Mouse (Mus musculus): Measurements from ENCODE around the gene Heatr9.

Heatr9 gene

DNA sequence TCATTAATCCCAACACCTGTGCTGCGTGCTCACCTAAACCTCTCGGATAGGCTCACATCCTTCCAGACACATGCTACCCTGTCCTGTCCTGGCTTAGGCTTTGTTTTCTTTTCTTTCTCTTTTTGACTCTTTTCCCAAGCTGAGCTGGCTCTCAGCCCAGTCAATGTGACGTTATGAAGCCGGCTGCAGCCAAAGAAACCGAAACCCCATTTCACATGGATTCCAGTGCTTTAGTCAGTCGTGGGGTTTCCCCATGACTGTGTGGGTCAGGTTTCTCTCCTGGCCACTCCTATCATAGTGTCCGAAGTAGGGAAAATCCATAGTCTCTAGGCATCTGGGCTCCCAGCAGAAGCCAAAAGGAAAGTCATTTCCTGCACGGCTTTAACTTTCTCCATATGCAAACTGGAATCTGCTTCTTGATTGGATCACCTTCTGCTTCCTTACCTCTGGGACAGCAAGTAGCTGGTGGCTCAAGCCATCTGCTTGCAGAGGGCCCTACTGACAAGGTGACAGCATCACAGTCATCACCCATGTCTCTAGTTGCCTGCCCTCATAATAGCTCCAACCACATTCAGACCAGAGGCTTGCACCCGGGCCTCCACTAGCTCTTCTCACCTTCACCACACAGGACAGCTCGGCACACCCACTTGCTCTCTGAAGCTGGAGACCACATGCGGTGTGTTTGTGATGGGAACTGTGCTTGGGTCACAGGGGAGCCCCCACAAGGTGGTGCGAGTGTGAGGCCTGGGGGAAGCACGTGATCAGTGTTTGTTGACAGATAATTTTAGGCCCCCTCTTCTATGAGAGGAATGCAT, 12.8 kb upstream of the Heatr9 start:
- in situ Hi-C loops (cut with MboI; ENCODE audit: unreplicated experiment in 2 of 2), result no loop called here

DNA sequence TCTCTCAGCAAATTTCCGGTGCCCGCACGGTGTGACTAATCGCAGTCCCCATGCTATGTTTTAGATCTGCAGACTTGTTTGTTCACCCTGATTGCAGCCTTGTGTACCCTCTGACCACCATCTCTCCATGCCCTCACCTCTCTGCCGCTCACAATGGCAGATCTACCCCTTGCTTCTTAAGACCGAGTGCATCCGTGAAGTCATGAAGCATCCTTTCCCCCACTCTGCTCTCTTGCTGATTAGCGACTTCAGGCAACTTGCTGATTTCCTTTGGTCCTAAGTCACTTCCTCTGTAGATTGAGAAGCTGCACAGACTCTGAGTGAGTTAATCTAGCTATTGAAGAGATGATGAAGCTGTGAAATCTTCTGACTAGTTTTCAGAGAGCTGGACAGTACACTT, 12.2 kb upstream of the Heatr9 start:
- in situ Hi-C loops (cut with MboI; ENCODE audit: unreplicated experiment in 2 of 2), result no loop called here

GRCm38 (mm10) chr11:83533192-83533591, 11.2 kb upstream of the Heatr9 start:
- in situ Hi-C loops (cut with MboI; ENCODE audit: unreplicated experiment in 2 of 2), result no loop called here

DNA sequence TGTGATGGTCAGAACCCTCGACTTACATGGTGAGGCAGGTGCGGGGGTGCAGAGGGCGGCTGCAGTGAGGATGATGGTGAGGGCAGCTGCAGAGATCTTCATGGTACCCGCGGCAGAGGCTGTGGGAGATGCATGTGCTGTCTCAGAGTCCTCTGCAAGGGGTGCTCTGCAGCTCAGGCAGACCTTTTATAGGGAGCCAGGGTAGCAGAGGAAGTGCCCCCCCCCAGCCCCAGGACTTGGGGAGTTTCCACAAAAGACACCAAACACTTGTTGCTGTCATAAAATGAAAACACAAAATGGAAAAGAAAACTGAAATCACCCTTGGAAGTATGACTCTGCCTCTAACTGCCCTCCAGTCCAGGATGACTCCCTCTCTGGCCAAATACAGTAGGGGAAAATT, 8.4 kb upstream of the Heatr9 start, which contains the start of gene Ccl5:
Ccl5 (minus strand) TSS at position 159 of the 400 bp plus-strand sequence.
- in situ Hi-C loops (cut with MboI; ENCODE audit: unreplicated experiment in 2 of 2), result no loop called here

- in situ Hi-C loops (cut with MboI; ENCODE audit: unreplicated experiment in 2 of 2), result no loop called here
These were observed 7.0 kb upstream of the Heatr9 start for GRCm38 (mm10) chr11:83529024-83529423.

DNA sequence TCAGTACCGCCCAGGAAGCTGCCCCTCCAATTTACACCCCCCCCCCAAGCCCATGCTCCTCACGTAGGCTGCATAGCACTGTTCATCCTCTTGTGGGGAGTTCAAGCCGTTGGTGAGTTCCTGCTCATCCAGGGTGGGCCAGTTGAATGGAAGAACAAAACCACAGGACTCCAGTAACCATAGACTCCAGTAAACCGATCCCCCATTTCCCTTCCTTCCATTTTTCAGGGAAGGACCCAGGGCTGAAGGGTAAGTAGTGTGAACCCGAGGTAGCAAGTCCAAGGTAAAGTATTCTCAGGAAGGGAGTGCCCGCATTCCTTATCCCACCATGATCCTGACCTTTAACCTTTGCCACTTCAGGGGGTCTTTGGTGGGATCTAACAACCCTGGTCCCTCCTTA, 3.6 kb downstream of the Heatr9 start:
- in situ Hi-C loops (cut with MboI; ENCODE audit: unreplicated experiment in 2 of 2), result no loop called here

DNA sequence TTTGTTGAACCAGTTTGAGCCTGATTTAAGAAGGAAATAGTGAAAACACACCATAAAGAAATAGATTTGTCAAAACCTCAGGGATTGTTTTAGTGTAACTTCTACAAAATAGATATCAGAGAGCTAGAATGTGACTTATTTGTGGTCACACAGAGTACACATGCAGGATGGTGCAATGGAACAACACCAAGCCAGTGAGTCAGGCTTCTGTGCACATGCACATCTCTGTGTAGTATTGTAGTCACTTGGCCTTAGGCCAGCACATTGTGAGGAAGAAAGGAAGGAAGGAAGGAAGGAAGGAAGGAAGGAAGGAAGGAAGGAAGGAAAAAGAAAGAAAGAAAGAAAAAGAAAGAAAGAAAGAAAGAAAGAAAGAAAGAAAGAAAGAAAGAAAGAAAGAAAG, 4.8 kb downstream of the Heatr9 start:
- in situ Hi-C loops (cut with MboI; ENCODE audit: unreplicated experiment in 2 of 2), result no loop called here

DNA sequence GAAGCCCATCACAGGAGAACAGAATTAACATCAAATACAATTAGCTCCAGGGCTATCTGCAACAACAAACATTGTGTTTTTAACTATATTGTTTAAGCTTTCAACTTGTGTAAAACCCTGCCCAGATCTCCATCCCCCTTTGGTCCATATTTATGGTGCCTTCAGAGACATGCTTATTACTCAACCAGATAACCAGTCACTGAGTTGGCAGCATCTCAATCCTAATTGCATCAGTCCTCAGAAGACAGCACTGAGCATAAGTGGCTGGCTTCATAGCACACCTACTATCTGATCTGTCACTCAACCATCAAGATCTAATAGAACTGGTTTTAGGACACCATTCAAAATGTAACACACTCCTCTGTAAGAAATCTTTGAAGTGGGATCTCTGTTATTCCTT, 12.5 kb downstream of the Heatr9 start:
- in situ Hi-C loops (cut with MboI; ENCODE audit: unreplicated experiment in 2 of 2), result no loop called here

- in situ Hi-C loops (cut with MboI; ENCODE audit: unreplicated experiment in 2 of 2), result no loop called here
These were observed 17.7 kb downstream of the Heatr9 start for GRCm38 (mm10) chr11:83504308-83504707.

DNA sequence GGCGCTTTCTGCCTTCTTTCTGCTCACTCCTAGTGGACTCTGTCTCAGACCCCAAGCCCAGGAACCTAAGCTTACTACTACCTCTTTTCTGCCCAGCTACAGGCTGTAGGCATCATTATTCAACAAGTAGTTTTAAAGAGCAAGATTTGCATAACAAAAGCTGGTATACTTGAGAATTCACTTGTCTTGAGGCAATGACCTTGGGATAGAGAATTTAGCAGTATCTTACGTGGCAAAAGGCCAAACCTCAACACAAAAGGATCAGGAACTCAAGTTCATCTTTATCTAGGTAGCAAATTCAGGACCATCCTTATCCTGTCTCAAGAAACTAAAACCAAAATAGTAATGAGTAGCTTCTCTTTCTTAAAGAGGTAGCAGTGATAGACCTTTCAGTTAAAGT, 26.4 kb downstream of the Heatr9 start:
- in situ Hi-C loops (cut with MboI; ENCODE audit: unreplicated experiment in 2 of 2), result no loop called here

DNA sequence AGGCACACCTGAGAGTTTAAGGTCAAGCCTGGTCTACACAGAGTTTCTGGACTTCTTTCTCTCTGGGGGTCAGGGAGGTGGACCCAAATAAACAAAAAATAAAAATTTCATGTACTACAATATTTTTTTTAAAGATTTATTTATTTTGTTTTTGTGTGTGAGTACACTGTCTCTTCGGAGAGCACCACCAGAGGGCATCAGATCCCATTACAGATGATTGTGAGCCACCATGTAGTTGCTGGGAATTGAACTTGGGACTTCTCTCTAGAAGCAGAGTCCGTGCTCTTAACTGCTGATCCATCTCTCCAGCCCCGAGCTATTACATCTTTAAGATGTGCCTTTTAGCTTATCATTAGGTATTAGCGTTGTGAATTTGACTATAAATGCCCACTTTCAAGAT, 30.5 kb downstream of the Heatr9 start:
- in situ Hi-C loops (cut with MboI; ENCODE audit: unreplicated experiment in 2 of 2), result no loop called here

- in situ Hi-C loops (cut with MboI; ENCODE audit: unreplicated experiment in 2 of 2), result no loop called here
These were observed 48.5 kb downstream of the Heatr9 start for GRCm38 (mm10) chr11:83473235-83474016.

- in situ Hi-C loops (cut with MboI; ENCODE audit: unreplicated experiment in 2 of 2), result no loop called here
These were observed 49.4 kb downstream of the Heatr9 start, which contains the start of gene Taf15 for GRCm38 (mm10) chr11:83472324-83473234. Gene Taf15 (plus strand): TSS chr11:83473086.

DNA sequence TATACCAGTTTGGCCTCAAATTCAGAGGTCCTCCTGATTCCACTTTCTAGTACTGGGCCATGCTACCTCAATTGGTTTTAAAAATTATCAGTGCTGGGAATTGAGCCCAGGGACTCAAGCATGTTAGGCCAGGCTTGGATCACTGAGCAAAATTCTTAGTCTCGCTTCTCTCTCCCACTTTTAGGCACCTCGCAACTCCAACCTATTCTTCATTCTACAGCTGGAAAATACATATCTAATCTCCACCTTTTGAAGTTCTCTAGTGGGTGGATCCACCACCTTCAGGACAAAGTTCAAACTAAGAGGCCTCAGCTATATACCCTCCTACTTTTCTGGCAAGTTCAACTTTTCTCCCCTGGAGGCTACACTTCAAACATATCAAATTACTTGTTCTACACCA, 50.2 kb downstream of the Heatr9 start:
- in situ Hi-C loops (cut with MboI; ENCODE audit: unreplicated experiment in 2 of 2), result no loop called here

- in situ Hi-C loops (cut with MboI; ENCODE audit: unreplicated experiment in 2 of 2), result no loop called here
These were observed 53.2 kb downstream of the Heatr9 start for GRCm38 (mm10) chr11:83468765-83469164.

- in situ Hi-C loops (cut with MboI; ENCODE audit: unreplicated experiment in 2 of 2), result no loop called here
These were observed 54.8 kb downstream of the Heatr9 start for GRCm38 (mm10) chr11:83467120-83467652.

- in situ Hi-C loops (cut with MboI; ENCODE audit: unreplicated experiment in 2 of 2), result no loop called here
These were observed 56.0 kb downstream of the Heatr9 start for GRCm38 (mm10) chr11:83465976-83466375.

DNA sequence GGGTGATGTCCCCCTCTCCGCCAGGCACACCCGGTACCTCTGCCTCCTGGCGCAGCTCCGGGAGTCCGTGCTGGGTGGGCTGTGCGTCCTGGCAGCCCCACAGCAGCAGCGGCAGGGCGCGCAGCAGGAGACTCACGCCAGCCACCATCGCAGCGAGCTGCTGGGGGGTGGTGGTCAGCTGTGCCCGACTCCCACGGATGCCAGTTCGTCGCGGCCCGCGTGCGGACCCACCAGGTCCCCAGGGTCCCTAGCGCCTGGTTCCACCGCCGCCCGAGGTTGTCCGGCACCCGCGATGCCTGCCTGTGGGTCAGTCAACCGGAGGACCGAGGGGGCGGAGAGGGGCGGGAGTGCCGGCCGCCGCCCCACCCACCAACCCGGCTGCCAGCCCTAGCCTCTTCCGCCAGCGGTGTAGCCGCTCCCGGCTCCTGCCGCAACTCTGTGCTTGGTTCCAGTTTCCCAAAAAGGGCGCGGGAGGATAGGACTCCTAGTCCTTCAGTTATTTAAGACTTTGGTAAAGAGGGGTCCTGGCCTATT, 59.2 kb downstream of the Heatr9 start, which contains the start of gene Mmp28:
Mmp28 (minus strand) TSS at position 361 of the 534 bp plus-strand sequence.
- in situ Hi-C loops (cut with MboI; ENCODE audit: unreplicated experiment in 2 of 2), result no loop called here
